Mouse (Mus musculus) liver, embryonic 12.5 days (tissue): ENCODE measurements around the gene Maco1. TPM values are rescaled to one million over a fixed set of nuclear protein-coding genes. Genes with fewer than 3 reads are reported as not detected.

Source experiments
- ATAC-seq: fragments of 200-750 bp; cut with Nextera tagmentation; 2 replicates; pipeline ENCODE4 v1.8.0; 2017; ENCODE audit warnings: moderate number of reproducible peaks, mild to moderate bottlenecking, moderate library complexity
- H3K27ac ChIP-seq: fragments of 300-500 bp; sonication (generic); 2 replicates; pipeline ENCODE4 v1.5.1; 2016; ENCODE audit warnings: mild to moderate bottlenecking
- H3K27me3 ChIP-seq: fragments of 300-500 bp; sonication (generic); replicated peaks from 2 replicates; pipeline ENCODE4 v1.6.1; 2016; ENCODE audit warnings: mild to moderate bottlenecking, moderate library complexity
- H3K36me3 ChIP-seq: fragments of 300-500 bp; sonication (generic); 2 replicates; pipeline ENCODE4 v1.6.1; 2016; ENCODE audit warnings: mild to moderate bottlenecking, moderate library complexity
- H3K4me1 ChIP-seq: fragments of 300-500 bp; sonication (generic); 2 replicates; pipeline ENCODE4 v1.6.1; 2016
- H3K4me2 ChIP-seq: fragments of 300-500 bp; sonication (generic); 2 replicates; pipeline ENCODE4 v1.6.1; 2016; ENCODE audit warnings: mild to moderate bottlenecking, moderate library complexity
- H3K4me3 ChIP-seq: fragments of 300-500 bp; sonication (generic); 2 replicates; pipeline ENCODE4 v1.5.1; 2016; ENCODE audit warnings: mild to moderate bottlenecking, moderate library complexity
- H3K9ac ChIP-seq: fragments of 300-500 bp; sonication (generic); 2 replicates; pipeline ENCODE4 v1.6.1; 2016; ENCODE audit warnings: mild to moderate bottlenecking, moderate library complexity
- H3K9me3 ChIP-seq: fragments of 300-500 bp; sonication (generic); replicated peaks from 2 replicates; pipeline ENCODE4 v1.6.1; 2016; ENCODE audit warnings: mild to moderate bottlenecking, moderate library complexity
- WGBS: fragments of 180-500 bp; shearing (Covaris S2); methylation state at CpG from one replicate; pipeline ENCODE4 v1.1.7; 2016; ENCODE audit not compliant: insufficient replicate concordance; 5-methylcytosine and 5-hydroxymethylcytosine counted together
- polyA plus RNA-seq: library from polyadenylated mRNA; unstranded; fragments of >200 nt; fragmentation: Nextera tagmentation; extraction: Ambion mirVana; gene quantifications from 2 replicates; pipeline ENCODE4 v1.2.1, GENCODE M21; 2016

Maco1 gene
- polyA plus RNA-seq, 1 experiment from 2014 or later = 27.2 TPM

GRCm38 (mm10) chr4:134858494-134858893, 5.3 kb upstream of the Maco1 start:
- ATAC-seq = no peak
- no peak overlapping the region for H3K4me2 ChIP-seq
- H3K9ac ChIP-seq = no peak overlapping the region
- no peaks in the 10 kb centered on the region for H3K9me3 ChIP-seq
- peaks cover 58% of the 10 kb centered on the region for H3K4me1 ChIP-seq
- H3K4me3 ChIP-seq = no peak overlapping the region
- H3K36me3 ChIP-seq = no peaks in the 10 kb centered on the region
- 73% methylated on average over 4 of the region's 4 CpGs for WGBS
- H3K27ac ChIP-seq = no peak overlapping the region
- peaks cover 14% of the 10 kb centered on the region; the same call in 1 of the 2 replicates for H3K27me3 ChIP-seq

GRCm38 (mm10) chr4:134856501-134856900, 3.4 kb upstream of the Maco1 start:
- 36% methylated on average over 5 of the region's 5 CpGs for WGBS
- H3K27ac ChIP-seq = no peak overlapping the region
- H3K27me3 ChIP-seq = peaks cover 14% of the 10 kb centered on the region; the same call in 1 of the 2 replicates
- no peak for ATAC-seq
- H3K9ac ChIP-seq = 0 out of 2 replicates have a peak overlapping the region, but pooled peaks have one; percentile 1
- no peaks in the 10 kb centered on the region for H3K9me3 ChIP-seq
- no peak overlapping the region for H3K4me2 ChIP-seq
- peaks cover 46% of the 10 kb centered on the region for H3K4me1 ChIP-seq
- H3K36me3 ChIP-seq = no peaks in the 10 kb centered on the region
- H3K4me3 ChIP-seq = no peak overlapping the region

GRCm38 (mm10) chr4:134856056-134856455, 2.9 kb upstream of the Maco1 start:
- WGBS = 48% methylated on average over 5 of the region's 5 CpGs
- 0 out of 2 replicates have a peak, but pooled peaks cover under 1% of the 10 kb centered on the region for H3K36me3 ChIP-seq
- 0 out of 2 replicates have a peak overlapping the region, but pooled peaks have one; percentile 1 for H3K9ac ChIP-seq
- no peak overlapping the region for H3K27ac ChIP-seq
- H3K9me3 ChIP-seq = no peaks in the 10 kb centered on the region
- peaks cover 14% of the 10 kb centered on the region; the same call in 1 of the 2 replicates for H3K27me3 ChIP-seq
- H3K4me1 ChIP-seq = peaks cover 49% of the 10 kb centered on the region
- H3K4me2 ChIP-seq = no peak overlapping the region
- no peak overlapping the region for H3K4me3 ChIP-seq
- ATAC-seq = no peak

- Histone ChIP-seq H3K27ac (no peak overlapping the region; the same call in 1 of the 2 replicates), H3K36me3 (peaks cover 5% of the 10 kb centered on the region; the same call in 1 of the 2 replicates), H3K4me1 (peaks cover 56% of the 10 kb centered on the region), H3K4me2 (no peak overlapping the region), H3K4me3 (no peak overlapping the region), H3K9ac (no peak overlapping the region), H3K27me3 (peaks cover 14% of the 10 kb centered on the region; the same call in 1 of the 2 replicates), H3K9me3 (no peaks in the 10 kb centered on the region)
- no peak for ATAC-seq
- 76% methylated on average over 3 of the region's 3 CpGs for WGBS
Measured at GRCm38 (mm10) chr4:134855371-134855770, 2.2 kb upstream of the Maco1 start.

- H3K27ac ChIP-seq = peak overlapping the region; percentile 96
- peaks cover 10% of the 10 kb centered on the region; the same call in 1 of the 2 replicates for H3K36me3 ChIP-seq
- H3K9ac ChIP-seq = peak overlapping the region; percentile 89
- peak; percentile 90 for ATAC-seq
- H3K4me1 ChIP-seq = peaks cover 53% of the 10 kb centered on the region
- peak overlapping the region; percentile 93 for H3K4me2 ChIP-seq
- under 1% methylated on average over 91 of the region's 91 CpGs for WGBS
- no peaks in the 10 kb centered on the region for H3K9me3 ChIP-seq
- H3K4me3 ChIP-seq = peak overlapping the region; percentile 92
- peaks cover 14% of the 10 kb centered on the region; the same call in 1 of the 2 replicates for H3K27me3 ChIP-seq
Measured at GRCm38 (mm10) chr4:134853637-134854485, 716 bp upstream of the Maco1 start.

- peaks cover 14% of the 10 kb centered on the region; the same call in 1 of the 2 replicates for H3K27me3 ChIP-seq
- peaks cover 62% of the 10 kb centered on the region for H3K4me1 ChIP-seq
- H3K4me3 ChIP-seq = peak overlapping the region; percentile 92
- H3K4me2 ChIP-seq = peak overlapping the region; percentile 93
- peak; percentile 60 for ATAC-seq
- no peaks in the 10 kb centered on the region for H3K9me3 ChIP-seq
- peaks cover 13% of the 10 kb centered on the region; the same call in 1 of the 2 replicates for H3K36me3 ChIP-seq
- WGBS = 3% methylated on average over 79 of the region's 106 CpGs
- H3K27ac ChIP-seq = peak overlapping the region; percentile 86
- H3K9ac ChIP-seq = peak overlapping the region; percentile 89
Measured at GRCm38 (mm10) chr4:134852438-134853255, 498 bp downstream of the Maco1 start.

- Histone ChIP-seq H3K27ac (peak overlapping the region; percentile 86), H3K9me3 (no peaks in the 10 kb centered on the region), H3K4me2 (peak overlapping the region; percentile 93), H3K9ac (peak overlapping the region; percentile 89), H3K27me3 (0 out of 2 replicates have a peak, but pooled peaks cover 14% of the 10 kb centered on the region), H3K4me3 (peak overlapping the region; percentile 92), H3K4me1 (peaks cover 69% of the 10 kb centered on the region), H3K36me3 (peaks cover 19% of the 10 kb centered on the region)
- 17% methylated on average over 14 of the region's 14 CpGs for WGBS
- ATAC-seq = no peak
Measured at GRCm38 (mm10) chr4:134851876-134852275, 1.3 kb downstream of the Maco1 start.

GRCm38 (mm10) chr4:134851236-134851635, 1.9 kb downstream of the Maco1 start:
- no peaks in the 10 kb centered on the region for H3K9me3 ChIP-seq
- 0 out of 2 replicates have a peak, but pooled peaks cover 11% of the 10 kb centered on the region for H3K27me3 ChIP-seq
- peak overlapping the region; percentile 92 for H3K4me3 ChIP-seq
- H3K4me2 ChIP-seq = peak overlapping the region; percentile 93
- 70% methylated on average over 2 of the region's 2 CpGs for WGBS
- H3K4me1 ChIP-seq = peaks cover 67% of the 10 kb centered on the region
- H3K27ac ChIP-seq = peak overlapping the region; percentile 86
- no peak for ATAC-seq
- H3K9ac ChIP-seq = peak overlapping the region; percentile 89
- peaks cover 21% of the 10 kb centered on the region for H3K36me3 ChIP-seq

- 0 out of 2 replicates have a peak, but pooled peaks cover 4% of the 10 kb centered on the region for H3K27me3 ChIP-seq
- peak overlapping the region; percentile 92 for H3K4me3 ChIP-seq
- H3K27ac ChIP-seq = 0 out of 2 replicates have a peak overlapping the region, but pooled peaks have one; percentile 45
- 82% methylated on average over 4 of the region's 4 CpGs for WGBS
- H3K4me2 ChIP-seq = peak overlapping the region; percentile 93; the same call in 1 of the 2 replicates
- H3K9me3 ChIP-seq = no peaks in the 10 kb centered on the region
- peaks cover 21% of the 10 kb centered on the region for H3K36me3 ChIP-seq
- H3K4me1 ChIP-seq = peaks cover 64% of the 10 kb centered on the region
- ATAC-seq = no peak
- H3K9ac ChIP-seq = no peak overlapping the region
Measured at GRCm38 (mm10) chr4:134850551-134850950, 2.6 kb downstream of the Maco1 start.

- no peak overlapping the region for H3K9ac ChIP-seq
- H3K27ac ChIP-seq = 0 out of 2 replicates have a peak overlapping the region, but pooled peaks have one; percentile 40
- peaks cover 63% of the 10 kb centered on the region for H3K4me1 ChIP-seq
- H3K4me3 ChIP-seq = no peak overlapping the region
- H3K27me3 ChIP-seq = no peaks in the 10 kb centered on the region
- no peak overlapping the region for H3K4me2 ChIP-seq
- 72% methylated on average over 4 of the region's 4 CpGs for WGBS
- peaks cover 26% of the 10 kb centered on the region for H3K36me3 ChIP-seq
- ATAC-seq = no peak
- no peaks in the 10 kb centered on the region for H3K9me3 ChIP-seq
Measured at GRCm38 (mm10) chr4:134847587-134847986, 5.6 kb downstream of the Maco1 start.

- no peaks in the 10 kb centered on the region for H3K9me3 ChIP-seq
- H3K4me2 ChIP-seq = no peak overlapping the region
- H3K4me3 ChIP-seq = no peak overlapping the region
- no peak for ATAC-seq
- no peak overlapping the region for H3K27ac ChIP-seq
- no peak overlapping the region for H3K9ac ChIP-seq
- H3K27me3 ChIP-seq = no peaks in the 10 kb centered on the region
- peaks cover 65% of the 10 kb centered on the region for H3K4me1 ChIP-seq
- WGBS = 75% methylated on average over 4 of the region's 4 CpGs
- H3K36me3 ChIP-seq = peaks cover 20% of the 10 kb centered on the region
Measured at GRCm38 (mm10) chr4:134843566-134843965, 9.6 kb downstream of the Maco1 start.
